Mouse (Mus musculus) heart, adult 2 months (tissue): ENCODE measurements around the gene Rnf208.

Source experiments
- CTCF ChIP-seq: fragments of 200-600 bp; IDR thresholded peaks from 2 replicates; pipeline ENCODE4 v1.8.1; 2022; ENCODE audit warnings: antibody characterized with exemption, mild to moderate bottlenecking, moderate library complexity
- EP300 ChIP-seq: fragments of 200-500 bp; IDR thresholded peaks from 2 replicates; pipeline ENCODE4 v1.6.1; 2011; ENCODE audit warnings: low read depth, low read length, control low read depth; ENCODE audit not compliant: insufficient read depth

DNA sequence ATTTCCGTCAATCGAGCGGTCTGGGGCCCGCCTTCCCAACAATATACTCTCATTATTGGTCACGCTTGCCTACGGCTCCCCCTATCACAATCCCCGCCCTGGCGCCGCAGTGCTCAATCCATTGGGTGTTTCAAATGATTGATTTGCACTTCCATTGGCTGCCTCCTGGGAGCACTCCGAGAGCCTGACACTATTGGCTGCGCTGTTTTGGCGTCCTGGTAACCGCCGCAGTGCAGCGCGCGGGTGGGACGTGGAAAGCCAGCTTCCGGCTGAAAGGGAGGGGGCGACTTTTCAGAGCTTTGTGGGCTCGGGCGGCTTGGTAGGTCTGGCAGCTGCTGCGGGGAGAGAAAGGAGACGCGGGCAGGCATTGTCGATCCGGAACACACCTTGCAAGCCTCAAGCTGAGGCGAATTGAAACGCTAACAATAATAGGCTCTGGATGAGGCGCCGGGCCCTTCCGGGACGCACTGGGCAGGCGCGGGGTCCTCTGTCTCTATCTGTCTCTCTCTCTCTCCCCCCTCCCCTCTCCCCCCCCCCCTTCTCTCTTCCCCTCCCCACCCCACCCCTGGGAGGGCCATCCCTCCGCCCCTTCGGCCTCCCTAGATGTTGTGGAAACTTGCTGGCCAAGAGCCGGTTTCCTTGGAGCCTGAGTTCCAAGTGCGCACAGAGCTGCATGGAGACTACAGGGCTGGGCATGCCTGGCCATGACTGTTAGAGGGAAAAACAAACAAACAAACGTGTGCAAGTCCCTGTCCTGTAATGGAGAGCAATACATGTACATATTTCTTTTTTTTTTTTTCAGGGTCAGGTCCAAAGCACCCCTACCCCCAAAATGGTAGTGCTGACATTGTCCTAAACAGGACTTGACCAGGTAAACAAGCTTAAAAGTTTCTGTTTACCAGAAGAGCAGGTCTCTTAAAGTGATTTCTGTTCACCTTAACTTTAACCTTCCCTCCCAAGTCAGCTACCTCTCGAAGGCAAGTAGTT, 17.0 kb upstream of the Rnf208 start:
- peak; percentile 6; the same call in 1 of the 2 replicates for TF ChIP-seq CTCF
- 0 out of 2 replicates have a peak, but pooled peaks have one; percentile 33 for TF ChIP-seq EP300
